Mouse (Mus musculus): Measurements from ENCODE around the gene 4632433K11Rik.

DNA sequence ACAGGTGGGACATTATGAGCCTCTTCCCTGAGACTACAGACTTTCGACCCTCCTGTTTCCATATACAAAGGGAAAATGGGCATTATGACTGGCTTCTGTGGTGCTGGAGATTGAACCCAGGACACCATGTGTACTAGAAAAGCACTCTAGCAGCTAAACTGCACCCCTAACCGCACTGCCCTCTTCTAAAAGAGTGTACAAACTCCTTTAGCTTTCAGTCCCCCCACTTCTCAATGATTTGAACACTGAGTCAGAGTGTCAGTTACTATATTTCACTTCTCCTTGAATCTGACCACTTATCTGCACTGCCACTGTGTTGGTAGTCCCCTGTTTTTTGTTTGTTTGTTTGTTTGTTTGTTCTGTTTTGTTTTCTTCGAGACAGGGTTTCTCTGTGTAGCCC lies at the start of gene 4632433K11Rik:
- TF ChIP-seq GATA1 (IDR thresholded peaks at IDR 0.05; ENCODE audit: low read length), result no peak
- no peak for TF ChIP-seq TAL1 (IDR thresholded peaks at IDR 0.05; ENCODE audit: low read length)
